Mouse (Mus musculus) gastrocnemius, postnatal 36 days (tissue): ENCODE data around the gene Cpd. TPM values are rescaled to one million over a fixed set of nuclear protein-coding genes. Genes with fewer than 3 reads are reported as not detected.
A peak's percentile ranks its signal among the peaks of the same experiment; 100 is the strongest.

Source experiments
- DNase-seq, 2 experiments: peaks; one replicate each; pipeline ENCODE4 v3.0.0; 2022
- intact Hi-C: fragments of 180-260 bp; cut with DNase I; formaldehyde crosslinking; loops from one replicate; pipeline ENCODE4 v1.15.1; 2025
- long read RNA-seq, 2 experiments: library from polyadenylated mRNA; stranded (forward); transcript quantifications; one replicate each; pipeline ENCODE4 v2.0.0; 2021
- total RNA-seq, 2 experiments: library from RNA; stranded (reverse); gene quantifications; 2 replicates each; pipeline ENCODE4 v1.2.3; 2021

The Cpd gene
- 10 to 100 TPM; 28.2 to 28.9 TPM for total RNA-seq
- long read RNA-seq, experiment 1, partial matches to known transcripts, result 0 of 3 reads
- long read RNA-seq, experiment 1, other reads (novel, unspliced or antisense), result 3 of 3 reads
- long read RNA-seq, experiment 2, full-length matches to known transcripts, result 1 of 6 reads
- long read RNA-seq, experiment 2, partial matches to known transcripts, result 1 of 6 reads
- long read RNA-seq, experiment 2, other reads (novel, unspliced or antisense), result 4 of 6 reads

GRCm38 (mm10) chr11:76846878-76847222 lies at the start of gene Cpd:
Gene Cpd, minus strand, starts transcription at chr11:76847018.
- peak; percentile 91 to 96 for DNase-seq
- intact Hi-C loops, result loop anchor here (5.0 kb wide), 1 partner anchor 35 kb away; no protein-coding TSS in a partner anchor

- intact Hi-C loops, result no loop called here
- DNase-seq, result no peak
Observed at GRCm38 (mm10) chr11:76896360-76896759, 49.5 kb upstream of the Cpd start.

- intact Hi-C loops, result loop anchor here (2.0 to 5.0 kb wide), 3 partner anchors 87 to 217 kb away; partner anchors contain the start of gene Trarg1
- peak; percentile 33 to 47 for DNase-seq
Observed at GRCm38 (mm10) chr11:76894240-76894639, 47.4 kb upstream of the Cpd start.

- intact Hi-C loops, result loop anchor here (5.0 kb wide), 2 partner anchors 86 to 216 kb away; partner anchors contain the start of gene Trarg1
- no peak for DNase-seq
Observed at GRCm38 (mm10) chr11:76893570-76893969, 46.8 kb upstream of the Cpd start.

- DNase-seq, result no peak
- intact Hi-C loops, result loop anchor here (5.0 kb wide), 2 partner anchors 86 to 216 kb away; partner anchors contain the start of gene Trarg1
Observed at GRCm38 (mm10) chr11:76892972-76893371, 46.2 kb upstream of the Cpd start.

GRCm38 (mm10) chr11:76891738-76892349 lies 45.0 kb upstream of the Cpd start:
- no peak for DNase-seq
- intact Hi-C loops, result loop anchor here (5.0 kb wide), 2 partner anchors 85 to 215 kb away; partner anchors contain the start of gene Trarg1

GRCm38 (mm10) chr11:76891171-76891570 lies 44.4 kb upstream of the Cpd start:
- intact Hi-C loops, result loop anchor here (5.0 kb wide), 2 partner anchors 84 to 214 kb away; partner anchors contain the start of gene Trarg1
- no peak for DNase-seq

GRCm38 (mm10) chr11:76889339-76890164 lies 42.7 kb upstream of the Cpd start:
- intact Hi-C loops, result loop anchor here (5.0 kb wide), 2 partner anchors 82 to 212 kb away; partner anchors contain the start of gene Trarg1
- peak in 1 of 2 experiments; percentile 16 for DNase-seq

GRCm38 (mm10) chr11:76884451-76884850 lies 37.6 kb upstream of the Cpd start:
- no peak for DNase-seq
- intact Hi-C loops, result no loop called here

- intact Hi-C loops, result no loop called here
- DNase-seq, result no peak
Observed at GRCm38 (mm10) chr11:76879816-76880215, 33.0 kb upstream of the Cpd start.

- intact Hi-C loops, result no loop called here
- no peak for DNase-seq
Observed at GRCm38 (mm10) chr11:76874766-76875165, 27.9 kb upstream of the Cpd start.

GRCm38 (mm10) chr11:76873865-76874264 lies 27.0 kb upstream of the Cpd start:
- no peak for DNase-seq
- intact Hi-C loops, result no loop called here

GRCm38 (mm10) chr11:76872556-76873234 lies 25.9 kb upstream of the Cpd start:
- DNase-seq, result no peak

GRCm38 (mm10) chr11:76861185-76861584 lies 14.4 kb upstream of the Cpd start:
- intact Hi-C loops, result no loop called here
- no peak for DNase-seq

More at GRCm38 (mm10) chr11:76872556-76873234, 25.9 kb upstream of the Cpd start:
- intact Hi-C loops, result no loop called here

- DNase-seq, result no peak
- intact Hi-C loops, result no loop called here
Observed at GRCm38 (mm10) chr11:76859261-76859660, 12.4 kb upstream of the Cpd start.

- intact Hi-C loops, result no loop called here
- DNase-seq, result no peak
Observed at GRCm38 (mm10) chr11:76858781-76859180, 12.0 kb upstream of the Cpd start.

GRCm38 (mm10) chr11:76857111-76857510 lies 10.3 kb upstream of the Cpd start:
- no peak for DNase-seq
- intact Hi-C loops, result no loop called here

- intact Hi-C loops, result no loop called here
- DNase-seq, result no peak
Observed at GRCm38 (mm10) chr11:76856601-76857000, 9.8 kb upstream of the Cpd start.

- intact Hi-C loops, result no loop called here
- DNase-seq, result no peak
Observed at GRCm38 (mm10) chr11:76854475-76855341, 7.9 kb upstream of the Cpd start.
